Mouse (Mus musculus) embryonic facial prominence, embryonic 13.5 days (tissue): Measurements from ENCODE around the gene Yy1. TPM values are rescaled to one million over a fixed set of nuclear protein-coding genes. Genes with fewer than 3 reads are reported as not detected.

Source experiments
- ATAC-seq: fragments of 200-750 bp; cut with Nextera tagmentation; 2 replicates; pipeline ENCODE4 v1.8.0; 2017; ENCODE audit warnings: low read depth; ENCODE audit not compliant: insufficient number of reproducible peaks, insufficient read depth, low FRiP score, low TSS enrichment
- H3K27ac ChIP-seq: fragments of 300-500 bp; sonication (generic); 2 replicates; pipeline ENCODE4 v1.5.1; 2015; ENCODE audit warnings: moderate library complexity, mild to moderate bottlenecking, inconsistent platforms
- H3K27me3 ChIP-seq: fragments of 300-500 bp; sonication (generic); 2 replicates; pipeline ENCODE4 v1.6.1; 2015; ENCODE audit warnings: mild to moderate bottlenecking, inconsistent platforms
- H3K36me3 ChIP-seq: fragments of 300-500 bp; sonication (generic); 2 replicates; pipeline ENCODE4 v1.6.1; 2015; ENCODE audit warnings: mild to moderate bottlenecking, inconsistent platforms
- H3K4me1 ChIP-seq: fragments of 300-500 bp; sonication (generic); 2 replicates; pipeline ENCODE4 v1.6.1; 2015; ENCODE audit warnings: inconsistent platforms
- H3K4me2 ChIP-seq: fragments of 300-500 bp; sonication (generic); 2 replicates; pipeline ENCODE4 v1.6.1; 2015; ENCODE audit warnings: moderate library complexity, mild to moderate bottlenecking, inconsistent platforms
- H3K4me3 ChIP-seq: fragments of 300-500 bp; sonication (generic); 2 replicates; pipeline ENCODE4 v1.5.1; 2015; ENCODE audit warnings: mild to moderate bottlenecking, inconsistent platforms
- H3K9ac ChIP-seq: fragments of 300-500 bp; sonication (generic); 2 replicates; pipeline ENCODE4 v1.6.1; 2015; ENCODE audit warnings: mild to moderate bottlenecking, inconsistent platforms
- H3K9me3 ChIP-seq: fragments of 300-500 bp; sonication (generic); 2 replicates; pipeline ENCODE4 v1.6.1; 2016; ENCODE audit warnings: inconsistent platforms
- WGBS: fragments of 180-500 bp; shearing (Covaris S2); methylation state at CpG from one replicate; pipeline ENCODE4 v1.1.7; 2015; ENCODE audit warnings: mixed read lengths; 5-methylcytosine and 5-hydroxymethylcytosine counted together
- polyA plus RNA-seq: library from polyadenylated mRNA; unstranded; fragments of >200 nt; fragmentation: Nextera tagmentation; extraction: Ambion mirVana; gene quantifications from 2 replicates; pipeline ENCODE4 v1.2.1, GENCODE M21; 2015

Yy1 gene
- polyA plus RNA-seq, 1 experiment from 2014 or later = 21.3 TPM

DNA sequence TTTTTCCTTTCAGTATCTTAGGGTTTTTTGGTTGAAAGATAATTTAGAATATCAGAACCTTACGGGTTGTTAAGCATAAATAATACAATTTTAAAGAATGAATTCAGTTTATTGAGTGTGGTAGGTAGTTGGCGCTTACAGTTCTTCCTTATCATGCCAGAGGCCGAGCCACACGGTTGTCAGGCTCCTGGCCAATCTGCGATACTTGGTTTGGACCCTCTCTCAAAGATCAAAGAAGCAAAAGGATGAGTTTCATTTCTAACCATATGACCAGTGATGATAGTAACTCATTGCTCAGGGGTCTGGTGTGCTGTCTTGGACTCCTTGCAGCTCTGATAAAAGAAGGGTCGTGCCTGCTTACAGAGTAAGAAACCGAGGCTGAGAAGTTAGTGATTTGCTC is 17.5 kb downstream of the Yy1 start:
- no peak overlapping the region for H3K4me2 ChIP-seq
- H3K4me3 ChIP-seq = no peak overlapping the region
- no peak for ATAC-seq
- peaks cover 4% of the 10 kb centered on the region for H3K4me1 ChIP-seq
- 91% methylated on average over 7 of the region's 7 CpGs for WGBS
- H3K27me3 ChIP-seq = no peaks in the 10 kb centered on the region
- no peaks in the 10 kb centered on the region for H3K9me3 ChIP-seq
- H3K27ac ChIP-seq = no peak overlapping the region
- H3K36me3 ChIP-seq = peaks cover 43% of the 10 kb centered on the region
- no peak overlapping the region for H3K9ac ChIP-seq

DNA sequence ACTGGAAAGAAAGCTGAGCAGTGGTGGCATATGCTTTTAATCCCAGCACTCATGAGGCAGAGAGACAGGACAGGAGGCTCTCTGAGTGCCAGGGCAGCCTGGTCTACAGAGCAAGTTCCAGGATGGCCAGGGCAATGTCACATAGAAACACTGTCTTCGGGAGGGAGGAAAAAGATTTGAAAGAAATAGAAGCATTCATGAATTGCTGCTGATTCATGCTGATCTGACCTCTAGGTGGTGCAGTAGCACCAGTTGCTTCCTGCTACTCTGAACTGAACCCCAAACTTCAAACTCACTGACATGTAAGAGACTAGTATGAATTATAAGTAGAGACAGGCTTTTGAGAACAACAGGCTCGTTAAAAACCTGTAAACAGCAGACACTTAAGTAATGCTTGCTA is 18.4 kb downstream of the Yy1 start:
- Histone ChIP-seq H3K4me1 (peaks cover 4% of the 10 kb centered on the region), H3K4me3 (no peak overlapping the region), H3K9me3 (no peaks in the 10 kb centered on the region), H3K27ac (no peak overlapping the region), H3K27me3 (no peaks in the 10 kb centered on the region), H3K4me2 (no peak overlapping the region), H3K36me3 (peaks cover 45% of the 10 kb centered on the region), H3K9ac (no peak overlapping the region)
- no peak for ATAC-seq
- WGBS = 51% methylated on average over 2 of the region's 2 CpGs

GRCm38 (mm10) chr12:108812463-108812862 is 19.7 kb downstream of the Yy1 start:
- Histone ChIP-seq H3K4me1 (peaks cover 4% of the 10 kb centered on the region), H3K27ac (no peak overlapping the region), H3K36me3 (peaks cover 42% of the 10 kb centered on the region), H3K4me3 (no peak overlapping the region), H3K4me2 (no peak overlapping the region), H3K9ac (no peak overlapping the region), H3K9me3 (no peaks in the 10 kb centered on the region), H3K27me3 (no peaks in the 10 kb centered on the region)
- no peak for ATAC-seq
- WGBS = 85% methylated on average over 6 of the region's 6 CpGs

DNA sequence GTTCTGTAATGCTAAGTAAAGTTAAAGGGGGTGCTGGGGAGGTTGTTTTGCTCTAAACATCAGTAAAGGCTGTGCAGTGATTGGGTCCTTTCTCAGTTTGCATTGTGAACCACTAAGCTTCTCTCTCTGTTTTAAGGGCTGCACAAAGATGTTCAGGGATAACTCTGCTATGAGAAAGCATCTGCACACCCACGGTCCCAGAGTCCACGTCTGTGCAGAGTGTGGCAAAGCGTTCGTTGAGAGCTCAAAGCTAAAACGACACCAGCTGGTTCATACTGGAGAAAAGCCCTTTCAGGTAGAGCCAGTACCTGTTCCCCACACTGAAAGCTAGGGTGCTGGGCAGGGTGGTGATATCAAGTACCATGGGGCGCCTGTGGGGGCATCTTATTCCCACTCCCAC is 21.7 kb downstream of the Yy1 start:
- no peak overlapping the region for H3K4me3 ChIP-seq
- no peak overlapping the region for H3K4me2 ChIP-seq
- H3K9me3 ChIP-seq = no peaks in the 10 kb centered on the region
- peaks cover 48% of the 10 kb centered on the region for H3K36me3 ChIP-seq
- ATAC-seq = no peak
- no peak overlapping the region for H3K9ac ChIP-seq
- WGBS = 88% methylated on average over 6 of the region's 6 CpGs
- H3K4me1 ChIP-seq = peaks cover 4% of the 10 kb centered on the region
- H3K27ac ChIP-seq = no peak overlapping the region
- H3K27me3 ChIP-seq = no peaks in the 10 kb centered on the region

DNA sequence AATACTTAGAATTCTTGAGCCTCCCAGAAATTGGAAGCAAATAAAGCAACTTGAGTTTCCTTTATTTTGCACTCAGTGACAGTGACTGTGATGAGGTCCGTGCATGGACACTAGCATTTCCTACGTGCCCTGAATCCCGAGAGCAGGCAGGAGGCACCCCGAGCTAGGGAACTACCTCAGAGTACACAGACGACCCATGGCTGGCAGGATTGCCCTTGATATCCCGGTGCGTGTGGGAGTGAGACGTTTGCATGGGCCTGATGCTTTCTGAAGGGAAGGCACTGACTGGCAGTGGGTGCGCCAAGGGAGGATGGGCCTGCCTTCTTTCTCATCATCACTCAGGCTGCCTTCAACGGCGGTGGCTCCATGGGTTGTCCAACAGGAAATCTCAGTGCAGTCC is 23.8 kb downstream of the Yy1 start:
- Histone ChIP-seq H3K4me2 (no peak overlapping the region), H3K9ac (no peak overlapping the region), H3K9me3 (no peaks in the 10 kb centered on the region), H3K27me3 (no peaks in the 10 kb centered on the region), H3K36me3 (peaks cover 49% of the 10 kb centered on the region), H3K4me1 (peaks cover 4% of the 10 kb centered on the region), H3K27ac (no peak overlapping the region), H3K4me3 (no peak overlapping the region)
- WGBS = 85% methylated on average over 11 of the region's 11 CpGs
- ATAC-seq = no peak

DNA sequence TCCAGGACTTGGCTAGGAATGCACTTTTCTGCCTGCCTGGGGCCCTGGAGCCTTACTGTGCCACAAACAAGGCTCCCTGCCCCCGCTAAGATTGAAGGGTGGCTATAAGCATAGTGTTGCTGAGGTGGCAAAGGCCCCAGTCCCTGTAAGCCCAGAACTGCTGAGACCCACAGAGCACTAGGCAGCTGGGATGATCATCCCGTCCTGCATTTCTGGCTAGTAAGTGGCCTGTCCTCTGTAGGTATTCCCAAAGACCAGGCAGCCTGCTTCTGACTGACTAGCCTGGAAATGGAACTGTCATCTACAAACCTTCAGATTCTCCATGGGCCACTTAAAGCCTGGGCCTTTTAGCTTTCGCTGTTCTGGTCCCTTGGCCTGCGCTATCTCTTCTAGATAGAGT is 27.7 kb downstream of the Yy1 start:
- Histone ChIP-seq H3K27ac (no peak overlapping the region), H3K9me3 (no peaks in the 10 kb centered on the region), H3K27me3 (no peaks in the 10 kb centered on the region), H3K36me3 (peaks cover 36% of the 10 kb centered on the region), H3K4me2 (no peak overlapping the region), H3K9ac (no peak overlapping the region), H3K4me1 (no peaks in the 10 kb centered on the region), H3K4me3 (no peak overlapping the region)
- WGBS = 90% methylated on average over 4 of the region's 4 CpGs
- no peak for ATAC-seq

GRCm38 (mm10) chr12:108823036-108823435 is 30.3 kb downstream of the Yy1 start:
- Histone ChIP-seq H3K9me3 (no peaks in the 10 kb centered on the region), H3K36me3 (peaks cover 47% of the 10 kb centered on the region), H3K4me1 (no peaks in the 10 kb centered on the region), H3K4me2 (no peak overlapping the region), H3K27me3 (no peaks in the 10 kb centered on the region), H3K4me3 (no peak overlapping the region), H3K9ac (no peak overlapping the region), H3K27ac (no peak overlapping the region)
- WGBS = 55% methylated on average over 8 of the region's 8 CpGs
- ATAC-seq = no peak

GRCm38 (mm10) chr12:108824225-108824874 is 31.6 kb downstream of the Yy1 start:
- 83% methylated on average over 15 of the region's 15 CpGs for WGBS
- ATAC-seq = no peak
- Histone ChIP-seq H3K4me2 (no peak overlapping the region), H3K9ac (no peak overlapping the region), H3K27me3 (no peaks in the 10 kb centered on the region), H3K4me1 (no peaks in the 10 kb centered on the region), H3K36me3 (peaks cover 37% of the 10 kb centered on the region), H3K4me3 (no peak overlapping the region), H3K9me3 (no peaks in the 10 kb centered on the region), H3K27ac (no peak overlapping the region)

- Histone ChIP-seq H3K27me3 (no peaks in the 10 kb centered on the region), H3K27ac (no peak overlapping the region), H3K36me3 (peaks cover 29% of the 10 kb centered on the region), H3K4me1 (no peaks in the 10 kb centered on the region), H3K9ac (no peak overlapping the region), H3K4me2 (no peak overlapping the region), H3K4me3 (no peak overlapping the region), H3K9me3 (no peaks in the 10 kb centered on the region)
- ATAC-seq = no peak
- WGBS = 91% methylated on average over 13 of the region's 13 CpGs
Observed at GRCm38 (mm10) chr12:108825561-108826224, 32.9 kb downstream of the Yy1 start.

GRCm38 (mm10) chr12:108826282-108826957 is 33.6 kb downstream of the Yy1 start:
- H3K36me3 ChIP-seq = peaks cover 29% of the 10 kb centered on the region
- H3K4me1 ChIP-seq = no peaks in the 10 kb centered on the region
- no peaks in the 10 kb centered on the region for H3K27me3 ChIP-seq
- H3K9ac ChIP-seq = no peak overlapping the region
- no peak overlapping the region for H3K4me2 ChIP-seq
- H3K9me3 ChIP-seq = no peaks in the 10 kb centered on the region
- H3K4me3 ChIP-seq = no peak overlapping the region
- WGBS = 96% methylated on average over 19 of the region's 19 CpGs
- H3K27ac ChIP-seq = no peak overlapping the region
- no peak for ATAC-seq

GRCm38 (mm10) chr12:108826958-108827535 is 34.3 kb downstream of the Yy1 start:
- H3K9me3 ChIP-seq = no peaks in the 10 kb centered on the region
- H3K36me3 ChIP-seq = peaks cover 29% of the 10 kb centered on the region
- peaks cover 2% of the 10 kb centered on the region; the same call in 1 of the 2 replicates for H3K4me1 ChIP-seq
- no peak overlapping the region for H3K9ac ChIP-seq
- 96% methylated on average over 28 of the region's 28 CpGs for WGBS
- ATAC-seq = no peak
- H3K27ac ChIP-seq = no peak overlapping the region
- H3K4me3 ChIP-seq = no peak overlapping the region
- no peaks in the 10 kb centered on the region for H3K27me3 ChIP-seq
- H3K4me2 ChIP-seq = no peak overlapping the region
